Mouse (Mus musculus): ENCODE results near the gene Car9.

- no peak for TF ChIP-seq CTCF (IDR thresholded peaks at IDR 0.05)
- no peak for TF ChIP-seq EP300 (IDR thresholded peaks at IDR 0.05)
Observed at GRCm38 (mm10) chr4:43480985-43481384, 25.8 kb upstream of the Car9 start.

Measured in lung, postnatal 0 days (tissue).